Mouse (Mus musculus): ENCODE measurements at regions not wholly inside any gene's neighbourhood (a gene's known extent, or its start where the extent isn't known, plus 50 kb on each side); places are given as distances from the start of the nearest gene placed in this dataset.

DNA sequence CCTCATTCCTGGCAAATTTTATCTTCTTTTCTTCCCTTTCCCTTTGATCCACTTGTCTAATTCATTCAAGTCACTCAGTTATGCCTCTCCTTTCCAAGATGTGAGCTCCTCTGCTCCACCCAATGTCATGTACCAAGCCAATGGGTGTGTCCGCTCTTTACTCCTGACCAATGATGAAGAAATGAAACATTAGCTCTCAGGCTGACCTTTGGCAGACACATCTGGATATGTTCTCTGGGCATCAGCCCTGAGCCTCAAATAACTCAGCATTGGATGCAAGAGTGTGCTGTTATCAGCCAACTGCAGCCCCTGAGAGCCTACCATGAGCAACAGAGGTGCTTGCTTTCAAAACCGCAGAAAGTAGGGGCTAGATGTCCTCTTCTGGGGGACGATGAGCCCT lies 186.2 kb upstream of the Unc93a2 start:
- TF ChIP-seq POLR2A (IDR thresholded peaks at IDR 0.05; ENCODE audit: low read depth, low read length) = no peak
- no peak for TF ChIP-seq CTCF (conservative IDR thresholded peaks at IDR 0.05; ENCODE audit: insufficient read depth, insufficient read length, low read depth, low read length)
